Mouse (Mus musculus): ENCODE data around the gene Perp.
A peak's percentile ranks its signal among the peaks of the same experiment; 100 is the strongest.

Gene Perp

GRCm38 (mm10) chr10:18863332-18863731, 18.5 kb downstream of the Perp start:
- no peak for DNase-seq (ENCODE audit: low read depth, low spot score)

GRCm38 (mm10) chr10:18864753-18865152, 19.9 kb downstream of the Perp start:
- no peak for DNase-seq (ENCODE audit: low read depth, low spot score)

- DNase-seq (ENCODE audit: low read depth, low spot score), result peak; percentile 5
These were observed 26.2 kb downstream of the Perp start for GRCm38 (mm10) chr10:18870990-18871389.

- no peak for DNase-seq (ENCODE audit: low read depth, low spot score)
These were observed 31.4 kb downstream of the Perp start for GRCm38 (mm10) chr10:18876211-18876610.

GRCm38 (mm10) chr10:18878111-18878510, 33.3 kb downstream of the Perp start:
- DNase-seq (ENCODE audit: low read depth, low spot score), result no peak

- DNase-seq (ENCODE audit: low read depth, low spot score), result no peak
These were observed 34.3 kb downstream of the Perp start for GRCm38 (mm10) chr10:18879160-18879559.

GRCm38 (mm10) chr10:18879690-18880089, 34.9 kb downstream of the Perp start:
- no peak for DNase-seq (ENCODE audit: low read depth, low spot score)

GRCm38 (mm10) chr10:18882190-18882589, 37.4 kb downstream of the Perp start:
- no peak for DNase-seq (ENCODE audit: low read depth, low spot score)

- no peak for DNase-seq (ENCODE audit: low read depth, low spot score)
These were observed 42.3 kb downstream of the Perp start for GRCm38 (mm10) chr10:18886918-18887625.

- no peak for DNase-seq (ENCODE audit: low read depth, low spot score)
These were observed 43.9 kb downstream of the Perp start for GRCm38 (mm10) chr10:18888751-18889150.

- DNase-seq (ENCODE audit: low read depth, low spot score), result no peak
These were observed 44.4 kb downstream of the Perp start for GRCm38 (mm10) chr10:18889255-18889654.

- no peak for DNase-seq (ENCODE audit: low read depth, low spot score)
These were observed 46.3 kb downstream of the Perp start for GRCm38 (mm10) chr10:18891110-18891509.

- DNase-seq (ENCODE audit: low read depth, low spot score), result no peak
These were observed 47.3 kb downstream of the Perp start for GRCm38 (mm10) chr10:18892102-18892501.

- peak; percentile 46 for DNase-seq (ENCODE audit: low read depth, low spot score)
These were observed 49.7 kb downstream of the Perp start for GRCm38 (mm10) chr10:18894259-18895166.

GRCm38 (mm10) chr10:18904108-18904507, 59.3 kb downstream of the Perp start:
- peak; percentile 33 for DNase-seq (ENCODE audit: low read depth, low spot score)

Data from R1 (cell line).